Mouse (Mus musculus) limb, embryonic 14.5 days (tissue): ENCODE measurements around the gene Tollip. TPM values are rescaled to one million over a fixed set of nuclear protein-coding genes. Genes with fewer than 3 reads are reported as not detected.

ENCODE experiments used
- ATAC-seq: fragments of 200-750 bp; cut with Nextera tagmentation; 2 replicates; pipeline ENCODE4 v1.8.0; 2017; ENCODE audit warnings: low read depth, moderate number of reproducible peaks, moderate TSS enrichment; ENCODE audit not compliant: low FRiP score
- DNase-seq: peaks from one replicate; pipeline ENCODE4 v3.0.0-alpha.2; 2015; ENCODE audit warnings: low spot score
- H3K27ac ChIP-seq: fragments of 300-500 bp; sonication (generic); replicated peaks from 2 replicates; pipeline ENCODE4 v1.5.1; 2014; ENCODE audit warnings: low read depth, mild to moderate bottlenecking, low read length, moderate library complexity, mixed read lengths
- H3K27me3 ChIP-seq: fragments of 300-500 bp; sonication (generic); 2 replicates; pipeline ENCODE4 v1.6.1; 2014; ENCODE audit warnings: low read length, mixed read lengths; ENCODE audit not compliant: control insufficient read depth, insufficient read depth
- H3K36me3 ChIP-seq: fragments of 300-500 bp; sonication (generic); 2 replicates; pipeline ENCODE4 v1.6.1; 2014; ENCODE audit warnings: mild to moderate bottlenecking, low read length, moderate library complexity, mixed read lengths; ENCODE audit not compliant: control insufficient read depth, insufficient read depth
- H3K4me1 ChIP-seq: fragments of 300-500 bp; sonication (generic); 2 replicates; pipeline ENCODE4 v1.6.1; 2014; ENCODE audit warnings: antibody characterized with exemption, low read length, mixed read lengths; ENCODE audit not compliant: control insufficient read depth, insufficient read depth
- H3K4me2 ChIP-seq: fragments of 300-500 bp; sonication (generic); replicated peaks from 2 replicates; pipeline ENCODE4 v1.6.1; 2014; ENCODE audit warnings: low read depth, mild to moderate bottlenecking, low read length, moderate library complexity; ENCODE audit not compliant: severe bottlenecking
- H3K4me3 ChIP-seq: fragments of 300-500 bp; sonication (generic); replicated peaks from 2 replicates; pipeline ENCODE4 v1.5.1; 2014; ENCODE audit warnings: low read length
- H3K9ac ChIP-seq: fragments of 300-500 bp; sonication (generic); 2 replicates; pipeline ENCODE4 v1.6.1; 2014; ENCODE audit warnings: mild to moderate bottlenecking, low read depth, low read length, moderate library complexity; ENCODE audit not compliant: severe bottlenecking
- H3K9me3 ChIP-seq: fragments of 300-500 bp; sonication (generic); 2 replicates; pipeline ENCODE4 v1.6.1; 2016; ENCODE audit warnings: low read length; ENCODE audit not compliant: control insufficient read depth
- POLR2A ChIP-seq: fragments of 200-500 bp; IDR thresholded peaks from 2 replicates; pipeline ENCODE4 v1.8.0; 2012; ENCODE audit warnings: inconsistent platforms, mild to moderate bottlenecking, moderate library complexity, borderline replicate concordance; ENCODE audit not compliant: insufficient read depth, insufficient read length; ENCODE audit errors: extremely low read depth
- WGBS: fragments of 180-500 bp; shearing (Covaris S2); extraction: QIAGEN DNeasy Blood & Tissue Kit; methylation state at CpG from one replicate; pipeline ENCODE4 v1.1.7; 2014; 5-methylcytosine and 5-hydroxymethylcytosine counted together
- polyA plus RNA-seq, 2 experiments: library from polyadenylated mRNA; depleted of rRNA in 1 of 2; stranded (reverse) in 1 of 2; unstranded in 1 of 2; fragments of >200 nt; fragmentation: Nextera tagmentation in 1 of 2; extraction: Ambion mirVana in 1 of 2; gene quantifications; 2 replicates each; pipeline versions ENCODE4 v1.2.1 to v1.2.3; 2012 to 2014

The Tollip gene
- polyA plus RNA-seq, 2 experiments, result 41.3 to 46.0 TPM

- ATAC-seq, result no peak
- Histone ChIP-seq H3K9me3 (no peaks in the 10 kb centered on the region), H3K27me3 (peaks cover 58% of the 10 kb centered on the region), H3K4me2 (no peak overlapping the region), H3K4me3 (no peak overlapping the region), H3K27ac (no peak overlapping the region), H3K9ac (no peak overlapping the region), H3K36me3 (no peaks in the 10 kb centered on the region), H3K4me1 (no peaks in the 10 kb centered on the region; the same call in 1 of the 2 replicates)
- TF ChIP-seq POLR2A, result no peak
- no peak for DNase-seq
- WGBS, result 58% methylated on average over 1 of the region's 1 CpGs
These were observed 29.7 kb upstream of the Tollip start for GRCm38 (mm10) chr7:141948045-141948444.

GRCm38 (mm10) chr7:141947512-141947911 is 29.2 kb upstream of the Tollip start:
- DNase-seq (no peak), ATAC-seq (no peak)
- no peak overlapping the region for H3K4me2 ChIP-seq
- no peak overlapping the region for H3K9ac ChIP-seq
- no peak for TF ChIP-seq POLR2A
- H3K4me1 ChIP-seq, result no peaks in the 10 kb centered on the region; the same call in 1 of the 2 replicates
- H3K4me3 ChIP-seq, result no peak overlapping the region
- H3K36me3 ChIP-seq, result no peaks in the 10 kb centered on the region
- H3K9me3 ChIP-seq, result no peaks in the 10 kb centered on the region
- peaks cover 58% of the 10 kb centered on the region for H3K27me3 ChIP-seq
- no peak overlapping the region for H3K27ac ChIP-seq

GRCm38 (mm10) chr7:141945927-141946326 is 27.6 kb upstream of the Tollip start:
- Histone ChIP-seq H3K4me3 (no peak overlapping the region), H3K9me3 (no peaks in the 10 kb centered on the region), H3K36me3 (no peaks in the 10 kb centered on the region), H3K9ac (no peak overlapping the region), H3K27me3 (peaks cover 42% of the 10 kb centered on the region), H3K4me2 (no peak overlapping the region), H3K4me1 (no peaks in the 10 kb centered on the region; the same call in 1 of the 2 replicates), H3K27ac (no peak overlapping the region)
- DNase-seq, result no peak
- ATAC-seq, result no peak
- 31% methylated on average over 7 of the region's 7 CpGs for WGBS
- TF ChIP-seq POLR2A, result no peak

- no peak for ATAC-seq
- H3K4me2 ChIP-seq, result no peak overlapping the region
- no peak overlapping the region for H3K9ac ChIP-seq
- 73% methylated on average over 5 of the region's 5 CpGs for WGBS
- no peak overlapping the region for H3K4me3 ChIP-seq
- no peaks in the 10 kb centered on the region for H3K4me1 ChIP-seq
- H3K9me3 ChIP-seq, result no peaks in the 10 kb centered on the region
- H3K27me3 ChIP-seq, result peaks cover 21% of the 10 kb centered on the region
- TF ChIP-seq POLR2A, result no peak
- H3K27ac ChIP-seq, result no peak overlapping the region
- DNase-seq, result no peak
- no peaks in the 10 kb centered on the region for H3K36me3 ChIP-seq
These were observed 25.1 kb upstream of the Tollip start for GRCm38 (mm10) chr7:141943444-141943843.

GRCm38 (mm10) chr7:141934951-141935350 is 16.6 kb upstream of the Tollip start:
- no peak for ATAC-seq
- H3K4me1 ChIP-seq, result no peaks in the 10 kb centered on the region

More at GRCm38 (mm10) chr7:141934951-141935350, 16.6 kb upstream of the Tollip start:
- no peak for DNase-seq
- H3K9me3 ChIP-seq, result no peaks in the 10 kb centered on the region
- 90% methylated on average over 6 of the region's 6 CpGs for WGBS
- no peak overlapping the region for H3K4me3 ChIP-seq
- H3K36me3 ChIP-seq, result no peaks in the 10 kb centered on the region
- no peaks in the 10 kb centered on the region for H3K27me3 ChIP-seq
- H3K9ac ChIP-seq, result no peak overlapping the region
- no peak for TF ChIP-seq POLR2A
- no peak overlapping the region for H3K27ac ChIP-seq
- H3K4me2 ChIP-seq, result no peak overlapping the region
